Mouse (Mus musculus): ENCODE measurements around the gene Ppp1r14a.

GRCm38 (mm10) chr7:29283876-29284275, 5.2 kb upstream of the Ppp1r14a start:
- TF ChIP-seq POLR2A (IDR thresholded peaks at IDR 0.05; ENCODE audit: control insufficient read depth, low read depth, low read length): no peak
- TF ChIP-seq CTCF (IDR thresholded peaks at IDR 0.05; ENCODE audit: control insufficient read depth, insufficient read depth, insufficient replicate concordance, low read depth, low read length): no peak

Data from testis, adult 2 months (tissue).